Mouse (Mus musculus) C2C12 (cell line): Measurements from ENCODE around the gene Psma5.

Experiments
- CEBPB ChIP-seq: IDR thresholded peaks from one replicate; pipeline ENCODE4 v1.6.1; 2011; ENCODE audit warnings: low read depth, mild to moderate bottlenecking, control low read depth, moderate library complexity
- CTCF ChIP-seq: IDR thresholded peaks from one replicate; pipeline ENCODE4 v1.5.1; 2011; ENCODE audit not compliant: control insufficient read depth, insufficient read depth, insufficient read length
- MAX ChIP-seq: IDR thresholded peaks from one replicate; pipeline ENCODE4 v1.6.1; 2011; ENCODE audit warnings: mild to moderate bottlenecking, control low read depth
- USF1 ChIP-seq: IDR thresholded peaks from one replicate; pipeline ENCODE4 v1.6.1; 2011; ENCODE audit warnings: low read depth, mild to moderate bottlenecking, control low read depth, moderate library complexity

DNA sequence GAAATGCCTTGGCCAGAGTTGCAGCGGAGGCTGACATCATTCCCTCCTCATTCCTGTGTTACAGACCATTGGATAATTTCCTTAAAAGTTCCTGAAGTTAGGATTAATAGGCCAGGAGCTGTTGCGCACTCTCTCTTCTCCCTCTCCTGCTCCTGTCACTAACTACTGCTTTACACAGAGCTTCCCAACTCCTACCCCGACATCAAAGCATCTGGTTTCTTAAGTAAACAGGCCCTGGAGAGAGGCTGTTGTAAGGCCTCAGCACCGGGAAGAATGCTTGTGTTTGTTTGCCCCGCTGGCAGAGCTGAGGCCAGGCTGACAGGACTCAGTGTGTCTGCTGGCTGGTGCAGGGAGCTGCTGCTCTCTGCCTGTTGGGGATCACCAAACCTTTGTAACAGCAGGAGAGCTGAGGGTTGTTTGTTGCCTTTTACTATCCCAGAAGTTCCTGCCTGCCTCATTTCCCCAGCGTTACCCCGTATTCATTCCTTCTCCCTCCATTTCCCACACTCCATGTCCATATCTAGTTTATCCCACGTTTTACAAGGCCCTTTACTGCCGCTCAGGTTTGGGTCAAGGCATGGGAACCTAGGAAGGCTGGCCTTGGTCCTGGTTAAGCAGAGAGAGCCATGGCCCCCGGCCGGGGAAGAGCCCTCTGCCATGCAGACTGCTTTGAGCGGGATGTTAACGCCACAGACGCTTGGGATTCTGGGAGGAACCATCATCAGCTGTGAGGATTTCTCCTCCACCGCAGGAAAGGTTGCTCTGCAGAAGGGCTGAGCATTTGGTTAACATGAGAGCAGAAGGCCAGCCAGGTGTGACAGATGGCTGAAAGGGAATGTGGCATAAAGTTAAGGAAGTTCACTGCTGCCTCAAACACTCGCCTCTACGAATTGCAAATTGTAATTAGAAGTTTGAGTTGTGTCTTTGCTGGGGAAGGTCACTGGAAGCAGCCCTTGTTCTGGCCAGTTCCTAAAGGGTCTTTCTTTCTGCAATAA, 31.4 kb downstream of the Psma5 start:
- TF ChIP-seq USF1, result no peak
- no peak for TF ChIP-seq CTCF
- TF ChIP-seq CEBPB, result no peak
- no peak for TF ChIP-seq MAX
